Mouse (Mus musculus) granulocyte monocyte progenitor cell, adult 5-6 weeks (primary cell): Measurements from ENCODE around the gene U2af1l4. TPM values are rescaled to one million over a fixed set of nuclear protein-coding genes. Genes with fewer than 3 reads are reported as not detected.

Source experiments
- ATAC-seq: replicated peaks from 2 replicates; pipeline ENCODE4 v1.8.0; 2016; ENCODE audit warnings: mild to moderate bottlenecking, moderate TSS enrichment, inconsistent platforms; ENCODE audit not compliant: poor library complexity, severe bottlenecking
- total RNA-seq, 2 experiments: library from RNA; stranded (forward) in 1 of 2; stranded (reverse) in 1 of 2; fragments of 200-712, 200-1000 nt in 1 of 2; fragments of >200 nt in 1 of 2; fragmentation: Nextera tagmentation in 1 of 2; gene quantifications; 2 replicates each; pipeline ENCODE4 v1.2.3; 2014 to 2017

Gene U2af1l4
- total RNA-seq, 2 experiments from 2014 or later = 38.5 to 58.6 TPM

DNA sequence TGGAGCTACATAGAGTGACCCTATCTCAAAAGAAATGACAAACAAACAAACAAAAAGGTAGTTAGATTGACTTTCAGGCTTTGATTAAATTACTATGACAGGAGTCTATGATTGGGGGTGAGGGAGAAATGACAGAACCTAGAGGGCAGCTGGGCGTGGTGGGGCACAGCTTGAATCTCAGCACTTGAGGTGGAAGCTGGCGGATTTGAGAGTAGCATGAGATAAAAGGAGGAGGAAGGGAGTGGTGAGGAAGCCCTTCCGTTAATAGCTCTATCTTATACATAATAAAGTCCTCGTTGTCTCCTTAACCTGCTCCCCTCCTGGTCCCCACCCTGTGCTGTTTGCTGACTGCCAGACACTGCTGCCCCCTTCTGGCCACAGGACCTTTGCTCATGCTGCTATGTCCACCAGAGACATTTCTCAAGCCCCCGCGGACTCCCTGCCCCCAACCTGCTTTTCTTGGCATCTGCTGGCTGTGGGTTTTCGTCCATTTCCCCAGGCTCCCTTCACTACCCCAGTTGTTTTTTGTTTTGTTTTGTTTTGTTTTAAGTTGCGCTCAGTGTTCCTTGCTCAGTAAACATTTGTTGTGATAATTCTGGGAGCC, 44.7 kb downstream of the U2af1l4 start:
- peak; percentile 92 for ATAC-seq

DNA sequence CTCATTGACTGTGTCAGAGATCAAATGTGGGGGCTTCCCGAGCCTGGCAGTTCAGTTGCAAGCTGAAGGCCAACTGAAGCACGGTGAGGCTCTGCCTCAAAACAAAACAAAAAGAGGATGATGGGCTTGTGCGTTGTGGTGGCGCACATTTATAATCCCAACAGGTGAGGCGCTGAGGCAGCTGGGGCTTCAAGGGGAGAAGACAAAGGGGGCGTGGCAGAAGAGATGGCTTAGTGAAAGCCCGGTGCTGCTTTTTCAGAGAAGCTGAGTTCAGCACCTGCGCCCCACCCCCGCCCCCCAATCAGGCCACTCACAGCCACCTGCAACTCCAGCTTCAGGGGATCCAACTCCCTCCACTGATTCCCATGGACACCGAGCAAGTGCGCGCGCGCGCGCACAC, 45.4 kb downstream of the U2af1l4 start:
- ATAC-seq = no peak

GRCm38 (mm10) chr7:30610043-30610442, 46.9 kb downstream of the U2af1l4 start:
- no peak for ATAC-seq

- no peak for ATAC-seq
These were observed 49.7 kb downstream of the U2af1l4 start, which contains the start of gene Upk1a for GRCm38 (mm10) chr7:30612654-30613402. Upk1a (minus strand) TSS chr7:30612847.

- peak; percentile 69 for ATAC-seq
These were observed 50.5 kb downstream of the U2af1l4 start for GRCm38 (mm10) chr7:30613529-30614112.

GRCm38 (mm10) chr7:30614454-30614853, 51.4 kb downstream of the U2af1l4 start:
- peak; percentile 76 for ATAC-seq

Other genes with a start within 250 kb of the U2af1l4 start
Only the 30 nearest of the 33 such genes appear.
- not detected in 2 replicates for gene Lrfn3, start 200.5 kb upstream of the U2af1l4 start, total RNA-seq (2014; fragmentation: Nextera tagmentation)
- not detected in 2 replicates for gene Lrfn3, start 200.5 kb upstream of the U2af1l4 start, total RNA-seq (2017)
- 665 and 703 TPM in 2 replicates for gene Tyrobp, start 149.5 kb upstream of the U2af1l4 start, total RNA-seq (2014; fragmentation: Nextera tagmentation)
- 270 and 287 TPM in 2 replicates for gene Tyrobp, start 149.5 kb upstream of the U2af1l4 start, total RNA-seq (2017)
- gene Hcst, start 143.4 kb upstream of the U2af1l4 start, total RNA-seq (2014; fragmentation: Nextera tagmentation) = 64.6 and 70.7 TPM in 2 replicates
- gene Hcst, start 143.4 kb upstream of the U2af1l4 start, total RNA-seq (2017) = 9.0 and 31.6 TPM in 2 replicates
- gene Nfkbid, start 141.6 kb upstream of the U2af1l4 start, total RNA-seq (2014; fragmentation: Nextera tagmentation) = 16.0 and 16.3 TPM in 2 replicates
- gene Nfkbid, start 141.6 kb upstream of the U2af1l4 start, total RNA-seq (2017) = 6.8 and 15.1 TPM in 2 replicates
- gene Aplp1, start 117.8 kb upstream of the U2af1l4 start, total RNA-seq (2014; fragmentation: Nextera tagmentation) = not detected in 2 replicates
- gene Aplp1, start 117.8 kb upstream of the U2af1l4 start, total RNA-seq (2017) = not detected in 2 replicates
- not detected in 2 replicates for gene Kirrel2, start 105.6 kb upstream of the U2af1l4 start, total RNA-seq (2014; fragmentation: Nextera tagmentation)
- not detected in 2 replicates for gene Kirrel2, start 105.6 kb upstream of the U2af1l4 start, total RNA-seq (2017)
- gene Nphs1, start 105.0 kb upstream of the U2af1l4 start, total RNA-seq (2014; fragmentation: Nextera tagmentation) = not detected in 2 replicates
- gene Nphs1, start 105.0 kb upstream of the U2af1l4 start, total RNA-seq (2017) = 0.56 and 0.57 TPM in 2 replicates
- 2.2 TPM in 1 of 2 replicates, not detected in the other for gene Prodh2, start 69.7 kb upstream of the U2af1l4 start, total RNA-seq (2014; fragmentation: Nextera tagmentation)
- not detected in 2 replicates for gene Prodh2, start 69.7 kb upstream of the U2af1l4 start, total RNA-seq (2017)
- 7.0 and 8.6 TPM in 2 replicates for gene Arhgap33, start 28.2 kb upstream of the U2af1l4 start, total RNA-seq (2014; fragmentation: Nextera tagmentation)
- 3.7 and 3.8 TPM in 2 replicates for gene Arhgap33, start 28.2 kb upstream of the U2af1l4 start, total RNA-seq (2017)
- 3.8 and 14.9 TPM in 2 replicates for gene Hspb6, start 11.1 kb upstream of the U2af1l4 start, total RNA-seq (2014; fragmentation: Nextera tagmentation)
- 3.6 and 3.9 TPM in 2 replicates for gene Hspb6, start 11.1 kb upstream of the U2af1l4 start, total RNA-seq (2017)
- gene Proser3, start 11.0 kb upstream of the U2af1l4 start, total RNA-seq (2014; fragmentation: Nextera tagmentation) = 7.3 and 15.8 TPM in 2 replicates
- 2.8 and 9.2 TPM in 2 replicates for gene Proser3, start 11.0 kb upstream of the U2af1l4 start, total RNA-seq (2017)
- gene Lin37, start 3.5 kb upstream of the U2af1l4 start, total RNA-seq (2014; fragmentation: Nextera tagmentation) = 45.4 and 96.9 TPM in 2 replicates
- 23.5 and 25.3 TPM in 2 replicates for gene Lin37, start 3.5 kb upstream of the U2af1l4 start, total RNA-seq (2017)
- gene Gm49396, start within 50 bp of the U2af1l4 start, total RNA-seq (2014; fragmentation: Nextera tagmentation) = 5.2 and 12.5 TPM in 2 replicates
- 5.1 and 6.3 TPM in 2 replicates for gene Gm49396, start within 50 bp of the U2af1l4 start, total RNA-seq (2017)
- gene Psenen, start 326 bp downstream of the U2af1l4 start, total RNA-seq (2014; fragmentation: Nextera tagmentation) = 218 and 221 TPM in 2 replicates
- 156 and 184 TPM in 2 replicates for gene Psenen, start 326 bp downstream of the U2af1l4 start, total RNA-seq (2017)
- 4.9 and 10.6 TPM in 2 replicates for gene Igflr1, start 2.1 kb downstream of the U2af1l4 start, total RNA-seq (2014; fragmentation: Nextera tagmentation)
- gene Igflr1, start 2.1 kb downstream of the U2af1l4 start, total RNA-seq (2017) = 0.34 TPM in 1 of 2 replicates, not detected in the other
- 48.1 and 64.3 TPM in 2 replicates for gene Kmt2b, start 25.4 kb downstream of the U2af1l4 start, total RNA-seq (2014; fragmentation: Nextera tagmentation)
- gene Kmt2b, start 25.4 kb downstream of the U2af1l4 start, total RNA-seq (2017) = 5.9 and 9.5 TPM in 2 replicates
- not detected in 2 replicates for gene Zbtb32, start 35.6 kb downstream of the U2af1l4 start, total RNA-seq (2014; fragmentation: Nextera tagmentation)
- not detected in 2 replicates for gene Zbtb32, start 35.6 kb downstream of the U2af1l4 start, total RNA-seq (2017)
- 3.4 TPM in 1 of 2 replicates, not detected in the other for gene Upk1a, start 49.5 kb downstream of the U2af1l4 start, total RNA-seq (2014; fragmentation: Nextera tagmentation)
- not detected in 2 replicates for gene Upk1a, start 49.5 kb downstream of the U2af1l4 start, total RNA-seq (2017)
- gene Cox6b1, start 62.9 kb downstream of the U2af1l4 start, total RNA-seq (2014; fragmentation: Nextera tagmentation) = 436 and 560 TPM in 2 replicates
- 470 and 484 TPM in 2 replicates for gene Cox6b1, start 62.9 kb downstream of the U2af1l4 start, total RNA-seq (2017)
- gene Etv2, start 72.6 kb downstream of the U2af1l4 start, total RNA-seq (2014; fragmentation: Nextera tagmentation) = not detected in 2 replicates
- not detected in 2 replicates for gene Etv2, start 72.6 kb downstream of the U2af1l4 start, total RNA-seq (2017)
- gene Rbm42, start 87.0 kb downstream of the U2af1l4 start, total RNA-seq (2014; fragmentation: Nextera tagmentation) = 45.7 and 57.1 TPM in 2 replicates
- 38.3 and 48.0 TPM in 2 replicates for gene Rbm42, start 87.0 kb downstream of the U2af1l4 start, total RNA-seq (2017)
- gene Haus5, start 101.7 kb downstream of the U2af1l4 start, total RNA-seq (2014; fragmentation: Nextera tagmentation) = 39.1 and 43.7 TPM in 2 replicates
- 18.4 and 33.2 TPM in 2 replicates for gene Haus5, start 101.7 kb downstream of the U2af1l4 start, total RNA-seq (2017)
- not detected in 2 replicates for gene Pmis2, start 108.3 kb downstream of the U2af1l4 start, total RNA-seq (2014; fragmentation: Nextera tagmentation)
- gene Pmis2, start 108.3 kb downstream of the U2af1l4 start, total RNA-seq (2017) = not detected in 2 replicates
- not detected in 2 replicates for gene 2200002J24Rik, start 135.6 kb downstream of the U2af1l4 start, total RNA-seq (2014; fragmentation: Nextera tagmentation)
- not detected in 2 replicates for gene 2200002J24Rik, start 135.6 kb downstream of the U2af1l4 start, total RNA-seq (2017)
- 1.5 TPM in 1 of 2 replicates, not detected in the other for gene Atp4a, start 148.9 kb downstream of the U2af1l4 start, total RNA-seq (2014; fragmentation: Nextera tagmentation)
- gene Atp4a, start 148.9 kb downstream of the U2af1l4 start, total RNA-seq (2017) = 0.22 and 3.5 TPM in 2 replicates
- gene Tmem147, start 166.2 kb downstream of the U2af1l4 start, total RNA-seq (2014; fragmentation: Nextera tagmentation) = 160 and 219 TPM in 2 replicates
- gene Tmem147, start 166.2 kb downstream of the U2af1l4 start, total RNA-seq (2017) = 71.5 and 106 TPM in 2 replicates
- gene Gapdhs, start 180.4 kb downstream of the U2af1l4 start, total RNA-seq (2014; fragmentation: Nextera tagmentation) = not detected in 2 replicates
- not detected in 2 replicates for gene Gapdhs, start 180.4 kb downstream of the U2af1l4 start, total RNA-seq (2017)
- 2.4 and 3.7 TPM in 2 replicates for gene Sbsn, start 188.2 kb downstream of the U2af1l4 start, total RNA-seq (2014; fragmentation: Nextera tagmentation)
- 1.2 TPM in 1 of 2 replicates, not detected in the other for gene Sbsn, start 188.2 kb downstream of the U2af1l4 start, total RNA-seq (2017)
- gene Dmkn, start 200.5 kb downstream of the U2af1l4 start, total RNA-seq (2014; fragmentation: Nextera tagmentation) = 68.4 and 69.3 TPM in 2 replicates
- 81.3 and 133 TPM in 2 replicates for gene Dmkn, start 200.5 kb downstream of the U2af1l4 start, total RNA-seq (2017)
- not detected in 2 replicates for gene Krtdap, start 224.6 kb downstream of the U2af1l4 start, total RNA-seq (2014; fragmentation: Nextera tagmentation)
- not detected in 2 replicates for gene Krtdap, start 224.6 kb downstream of the U2af1l4 start, total RNA-seq (2017)